ENCODE assay signal across 25 mouse cellular contexts in the genomic region with DNA sequence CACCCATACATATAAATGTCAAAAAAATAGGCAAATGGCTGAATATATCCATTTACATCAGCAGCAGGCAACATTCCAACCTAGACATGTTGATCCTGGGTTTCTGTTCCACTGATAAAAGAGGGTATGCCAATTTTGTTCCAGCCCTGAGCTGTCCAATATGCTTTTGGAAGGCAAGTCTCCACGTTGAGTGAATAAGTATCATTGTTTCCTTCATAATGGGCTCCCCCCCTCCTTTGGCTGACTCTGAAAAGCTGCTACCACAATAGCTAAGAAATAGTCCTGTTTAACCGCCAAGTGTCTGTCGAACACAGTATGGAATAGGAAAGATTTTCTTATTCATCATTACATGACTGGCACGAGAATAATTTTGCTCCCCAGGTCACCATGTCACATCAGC.
DNase-seq lines count a peak whose midpoint lies in the region; ATAC-seq and TF ChIP-seq lines count a peak whose summit lies in the region.
"Had no signal": no experiment of that assay in that cellular context is flagged by ENCODE, and none has a peak within 500 bp of the region (broad histone marks: within the 10 kb centered on the region; RNA-seq: fewer than 3 reads in every experiment).

No protein-coding gene starts in this region.

- 16% methylated on average over 4 of the region's 4 CpGs for WGBS in forebrain, postnatal 0 days
- WGBS in hindbrain, embryonic 16.5 days: 18% methylated on average over 4 of the region's 4 CpGs
- WGBS in liver, embryonic 11.5 days: 69% methylated on average over 4 of the region's 4 CpGs

- peak; percentile 18 for DNase-seq in embryo, embryonic 10 days (ENCODE audit: low spot score)
- DNase-seq in embryo, embryonic 9.5 days (ENCODE audit: extremely low spot score): no peak
- DNase-seq in embryo, embryonic 10.5 days (ENCODE audit: low spot score): peak; percentile 22
- no peak for DNase-seq in forebrain, postnatal 0 days
- no peak for DNase-seq in ovary, postnatal 36 days (ENCODE audit: low spot score)
- no peak for DNase-seq in urinary bladder, postnatal 36 days (ENCODE audit: low spot score in 2 of 2)
- DNase-seq in liver, embryonic 11.5 days (ENCODE audit: low spot score): no peak
- DNase-seq: adrenal gland, postnatal 14 days; cerebellum, adult 18-20 months; cerebellum, postnatal 36 days; gastrocnemius, postnatal 36 days; heart, postnatal 10 days; kidney, adult 18-20 months; kidney, postnatal 4 days; layer of hippocampus, adult 9-11 months; right cerebral cortex, postnatal 4 days had no signal

- H3K27me3 ChIP-seq in forebrain, postnatal 0 days (ENCODE audit: insufficient read depth, low read length): no peaks in the 10 kb centered on the region
- no peaks in the 10 kb centered on the region for H3K27me3 ChIP-seq in hindbrain, embryonic 16.5 days (replicated peaks; ENCODE audit: control insufficient read depth, insufficient read depth, low read length)
- H3K27me3 ChIP-seq in liver, embryonic 11.5 days (replicated peaks; ENCODE audit: control insufficient read depth, insufficient read depth, low read length): no peaks in the 10 kb centered on the region
- H3K27me3 ChIP-seq: embryonic facial prominence, embryonic 13.5 days had no signal

- no peak overlapping the region for H3K4me3 ChIP-seq in forebrain, postnatal 0 days (ENCODE audit: low read depth, low read length)
- H3K4me3 ChIP-seq in hindbrain, embryonic 16.5 days (ENCODE audit: low read length): no peak overlapping the region
- H3K4me3 ChIP-seq in liver, embryonic 11.5 days (ENCODE audit: low read depth, low read length): no peak overlapping the region
- H3K4me3 ChIP-seq: embryonic facial prominence, embryonic 13.5 days; limb, embryonic 13.5 days had no signal

- no peak overlapping the region for H3K27ac ChIP-seq in forebrain, postnatal 0 days (ENCODE audit: low read depth, low read length)
- H3K27ac ChIP-seq in hindbrain, embryonic 16.5 days (ENCODE audit: low read depth, low read length): no peak overlapping the region
- H3K27ac ChIP-seq in liver, embryonic 11.5 days (ENCODE audit: low read depth, low read length): no peak overlapping the region
- H3K27ac ChIP-seq: embryonic facial prominence, embryonic 13.5 days; limb, embryonic 13.5 days; liver, embryonic 14.5 days; macrophage; stomach, postnatal 0 days had no signal

- H3K4me2 ChIP-seq in forebrain, postnatal 0 days (ENCODE audit: low read depth): no peak overlapping the region
- H3K4me2 ChIP-seq in hindbrain, embryonic 16.5 days (ENCODE audit: low read length): no peak overlapping the region
- H3K4me2 ChIP-seq in liver, embryonic 11.5 days: no peak overlapping the region
- H3K4me2 ChIP-seq: embryonic facial prominence, embryonic 13.5 days; heart, embryonic 11.5 days; limb, embryonic 13.5 days had no signal

- no peak for TF ChIP-seq CTCF in forebrain, postnatal 0 days (IDR thresholded peaks at IDR 0.05; ENCODE audit: low read depth)

- H3K9me3 ChIP-seq in forebrain, postnatal 0 days (ENCODE audit: low read length): no peaks in the 10 kb centered on the region
- H3K9me3 ChIP-seq in hindbrain, embryonic 16.5 days (ENCODE audit: control insufficient read depth, low read length): no peaks in the 10 kb centered on the region
- H3K9me3 ChIP-seq in liver, embryonic 11.5 days (ENCODE audit: control insufficient read depth, low read length): no peaks in the 10 kb centered on the region
- H3K9me3 ChIP-seq: embryonic facial prominence, embryonic 13.5 days; G1E; limb, embryonic 13.5 days had no signal

- ATAC-seq in forebrain, postnatal 0 days: peak; percentile 40; the same call in 1 of the 2 replicates
- peak; percentile 84 for ATAC-seq in hindbrain, embryonic 16.5 days
- ATAC-seq in liver, embryonic 11.5 days (replicated peaks; ENCODE audit: low FRiP score): no peak
- ATAC-seq: activated CD4-positive, CD25-positive, alpha-beta regulatory T cell, adult 4 months had no signal

- no peaks in the 10 kb centered on the region for H3K4me1 ChIP-seq in forebrain, postnatal 0 days (ENCODE audit: insufficient read depth)
- H3K4me1 ChIP-seq in hindbrain, embryonic 16.5 days (ENCODE audit: control insufficient read depth, insufficient read depth, low read depth, low read length): no peaks in the 10 kb centered on the region
- no peaks in the 10 kb centered on the region; the same call in 1 of the 2 replicates for H3K4me1 ChIP-seq in liver, embryonic 11.5 days (replicated peaks; ENCODE audit: control insufficient read depth, insufficient read depth, low read length)

- H3K36me3 ChIP-seq in forebrain, postnatal 0 days (ENCODE audit: insufficient read depth): no peaks in the 10 kb centered on the region
- H3K36me3 ChIP-seq in hindbrain, embryonic 16.5 days (ENCODE audit: control insufficient read depth, insufficient read depth, low read length): no peaks in the 10 kb centered on the region
- H3K36me3 ChIP-seq in liver, embryonic 11.5 days (ENCODE audit: control insufficient read depth, insufficient read depth, low read length): no peaks in the 10 kb centered on the region
- H3K36me3 ChIP-seq: embryonic facial prominence, embryonic 13.5 days; G1E; limb, embryonic 13.5 days had no signal

- H3K9ac ChIP-seq in forebrain, postnatal 0 days: no peak overlapping the region
- H3K9ac ChIP-seq in hindbrain, embryonic 16.5 days (ENCODE audit: low read depth, low read length): no peak overlapping the region
- H3K9ac ChIP-seq in liver, embryonic 11.5 days (ENCODE audit: low read depth, low read length): no peak overlapping the region
- H3K9ac ChIP-seq: embryonic facial prominence, embryonic 13.5 days; limb, embryonic 13.5 days; liver, embryonic 14.5 days had no signal

Comparison
In these comparisons a context has a peak if more than half of its experiments do, and no peak if none do; other contexts are left out.
1. DNase-seq: peak in embryo, embryonic 10 days (single experiment) and embryo, embryonic 10.5 days (single experiment); none in embryo, embryonic 9.5 days (single experiment), forebrain, postnatal 0 days (single experiment), ovary, postnatal 36 days (single experiment), urinary bladder, postnatal 36 days (0 of 2) and liver, embryonic 11.5 days (single experiment).